Mouse (Mus musculus) thymus, adult 2 months (tissue): ENCODE measurements around the gene Stambp. TPM values are rescaled to one million over a fixed set of nuclear protein-coding genes. Genes with fewer than 3 reads are reported as not detected.

ENCODE experiments used
- DNase-seq: peaks from one replicate; pipeline ENCODE4 v3.0.0; 2021
- H3K27ac ChIP-seq: fragments of 200-500 bp; 2 replicates; pipeline ENCODE4 v1.5.1; 2012; ENCODE audit warnings: low read length, control low read depth; ENCODE audit not compliant: control insufficient read depth, insufficient read depth
- H3K27me3 ChIP-seq: fragments of 200-500 bp; 2 replicates; pipeline ENCODE4 v1.6.1; 2012; ENCODE audit warnings: mild to moderate bottlenecking, low read length, moderate library complexity, mixed read lengths; ENCODE audit not compliant: control insufficient read depth, insufficient read depth
- H3K36me3 ChIP-seq: fragments of 200-500 bp; 2 replicates; pipeline ENCODE4 v1.6.1; 2012; ENCODE audit warnings: mild to moderate bottlenecking, low read length, moderate library complexity; ENCODE audit not compliant: control insufficient read depth, insufficient read depth
- H3K4me1 ChIP-seq: fragments of 200-500 bp; replicated peaks from 2 replicates; pipeline ENCODE4 v1.6.1; 2012; ENCODE audit warnings: low read length; ENCODE audit not compliant: control insufficient read depth, insufficient read depth
- H3K4me3 ChIP-seq: fragments of 200-500 bp; 2 replicates; pipeline ENCODE4 v1.5.1; 2012; ENCODE audit warnings: mild to moderate bottlenecking, low read length, control low read depth, moderate library complexity; ENCODE audit not compliant: control insufficient read depth, insufficient read depth
- CTCF ChIP-seq: fragments of 200-500 bp; IDR thresholded peaks from 2 replicates; pipeline ENCODE4 v1.5.1; 2012; ENCODE audit warnings: mild to moderate bottlenecking, control low read depth, low read length, moderate library complexity, borderline replicate concordance; ENCODE audit not compliant: control insufficient read depth, poor library complexity, insufficient read depth; ENCODE audit errors: extremely low read depth
- POLR2A ChIP-seq: fragments of 200-500 bp; IDR thresholded peaks from 2 replicates; pipeline ENCODE4 v1.6.1; 2012; ENCODE audit warnings: mild to moderate bottlenecking, low read length, control low read depth, moderate library complexity; ENCODE audit not compliant: control insufficient read depth, poor library complexity, insufficient read depth; ENCODE audit errors: extremely low read depth
- WGBS: fragments of 180-500 bp; shearing (Covaris S2); methylation state at CpG from one replicate; pipeline ENCODE4 v1.1.7; 2018; 5-methylcytosine and 5-hydroxymethylcytosine counted together
- polyA plus RNA-seq: library from polyadenylated mRNA; depleted of rRNA; stranded (reverse); fragments of >200 nt; gene quantifications from 2 replicates; pipeline ENCODE4 v1.2.3, GENCODE M21; 2012; rRNA removed

Stambp gene
- 16.4 and 19.2 TPM in 2 replicates for polyA plus RNA-seq

DNA sequence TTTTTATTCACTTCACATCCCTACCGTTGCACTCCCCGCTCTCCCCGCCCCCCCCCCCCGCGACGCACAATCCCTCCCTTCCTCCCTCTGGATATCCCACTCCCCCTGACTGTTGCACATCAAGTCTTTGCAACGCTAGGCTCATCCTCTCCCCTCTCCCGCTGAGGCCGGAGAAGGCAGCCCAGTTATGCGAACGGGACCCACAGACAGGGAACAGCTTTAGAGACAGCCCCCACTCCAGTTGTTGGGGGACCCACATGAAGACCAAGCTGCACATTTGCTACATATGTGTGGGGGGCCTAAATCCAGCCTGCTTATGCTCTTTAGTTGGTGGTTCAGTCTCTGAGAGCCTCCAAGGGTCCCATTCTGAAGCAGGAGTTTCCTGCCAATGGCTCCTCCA lies at the start of gene Stambp:
Gene Stambp (minus strand): TSS at position 59 of the 400 bp plus-strand sequence.
- no peaks in the 10 kb centered on the region for H3K36me3 ChIP-seq
- DNase-seq = peak; percentile 19
- no peaks in the 10 kb centered on the region for H3K27me3 ChIP-seq
- TF ChIP-seq CTCF = no peak
- no peak for TF ChIP-seq POLR2A
- peaks cover 12% of the 10 kb centered on the region for H3K4me1 ChIP-seq
- peak within 1 kb of the TSS; percentile 93 for H3K4me3 ChIP-seq
- no peak within 1 kb of the TSS for H3K27ac ChIP-seq
- 3% methylated on average over 9 of the region's 11 CpGs for WGBS

- no peak for DNase-seq
- 89% methylated on average over 9 of the region's 9 CpGs for WGBS
- H3K36me3 ChIP-seq = no peaks in the 10 kb centered on the region
- no peaks in the 10 kb centered on the region for H3K4me1 ChIP-seq
- H3K4me3 ChIP-seq = no peak overlapping the region
- no peaks in the 10 kb centered on the region for H3K27me3 ChIP-seq
- TF ChIP-seq CTCF (no peak), POLR2A (no peak)
- no peak overlapping the region for H3K27ac ChIP-seq
Observed at GRCm38 (mm10) chr6:83619955-83620354, 47.4 kb upstream of the Stambp start.

DNA sequence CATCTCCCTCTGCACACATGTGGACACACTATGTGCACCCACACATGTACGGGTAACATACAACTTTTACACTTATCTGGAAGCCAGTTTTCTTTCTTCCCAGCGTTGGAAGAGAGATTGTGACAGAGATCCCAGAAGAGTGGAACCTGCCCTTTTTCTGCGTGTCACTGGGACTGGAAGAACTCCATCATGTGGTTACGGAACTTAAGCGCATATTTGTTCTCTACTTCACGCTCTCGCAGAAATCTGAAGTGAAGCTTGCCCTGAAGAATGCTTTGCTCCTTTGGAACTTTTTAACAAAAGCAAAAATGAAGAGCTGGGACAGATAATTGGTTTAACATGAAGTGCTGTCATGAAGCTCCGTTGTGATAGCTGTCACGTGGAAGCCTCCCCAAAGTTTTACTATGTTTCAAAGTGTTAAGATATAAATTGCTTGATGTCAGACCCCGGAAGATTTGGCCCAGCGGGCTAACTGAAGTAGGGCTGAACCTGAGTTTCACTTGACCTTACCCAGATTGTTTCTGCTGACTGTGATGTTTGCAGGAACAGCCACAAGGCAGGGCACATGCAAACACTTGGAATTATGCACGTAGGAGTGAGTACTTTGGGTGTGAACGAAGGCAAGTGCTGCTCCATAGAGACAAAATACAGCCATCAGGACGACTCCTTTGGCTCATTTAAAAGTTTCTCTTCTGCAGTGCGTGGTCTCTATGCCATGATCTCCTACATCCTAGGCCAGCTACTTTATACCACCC lies 45.2 kb upstream of the Stambp start:
- DNase-seq = no peak
- Histone ChIP-seq H3K27me3 (no peaks in the 10 kb centered on the region), H3K36me3 (no peaks in the 10 kb centered on the region), H3K4me3 (no peak overlapping the region), H3K4me1 (no peaks in the 10 kb centered on the region), H3K27ac (no peak overlapping the region)
- TF ChIP-seq POLR2A = no peak
- TF ChIP-seq CTCF = no peak
- 88% methylated on average over 15 of the region's 15 CpGs for WGBS

DNA sequence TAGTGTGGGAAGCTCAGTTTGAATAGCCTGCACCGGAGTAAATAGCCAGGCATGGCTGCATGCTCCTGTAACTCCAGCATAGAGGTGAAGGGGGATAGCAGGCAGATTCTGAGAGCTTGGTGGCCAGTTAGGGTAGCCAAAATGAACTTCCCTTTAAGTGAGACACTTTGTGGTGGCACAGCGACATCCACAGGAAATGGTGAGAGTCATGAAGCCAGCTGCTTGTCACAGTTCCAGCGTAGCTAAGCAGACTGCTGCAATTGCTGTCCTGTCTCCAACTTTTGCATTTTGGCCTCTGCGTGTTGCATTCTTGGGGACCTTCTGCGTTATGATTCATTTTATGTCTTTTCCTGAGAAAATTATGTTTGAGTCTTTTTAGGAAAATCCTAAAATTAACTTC lies 44.0 kb upstream of the Stambp start:
- Histone ChIP-seq H3K36me3 (no peaks in the 10 kb centered on the region), H3K27me3 (no peaks in the 10 kb centered on the region), H3K4me1 (no peaks in the 10 kb centered on the region), H3K27ac (no peak overlapping the region), H3K4me3 (no peak overlapping the region)
- DNase-seq = peak; percentile 21
- TF ChIP-seq CTCF = no peak
- TF ChIP-seq POLR2A = no peak
- 39% methylated on average over 5 of the region's 5 CpGs for WGBS

DNA sequence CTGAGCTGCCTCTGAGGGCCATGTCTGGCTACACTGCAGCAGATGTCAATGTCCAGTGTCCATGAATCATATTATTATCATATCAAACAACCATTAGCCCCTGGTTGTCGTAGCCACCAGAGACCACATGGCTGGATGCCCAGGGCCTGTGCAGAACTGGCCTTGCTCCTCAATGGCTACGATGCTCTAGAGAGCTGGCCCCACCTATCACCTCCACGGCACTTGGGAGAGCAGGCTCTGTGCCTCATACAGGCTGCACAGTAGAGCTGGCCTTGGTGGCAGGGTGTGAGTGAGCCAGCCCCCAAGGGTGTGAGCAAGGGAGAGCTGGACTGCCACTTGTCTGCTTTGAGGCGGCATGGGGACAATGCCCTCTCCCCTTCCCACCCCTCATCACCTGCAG lies 41.9 kb upstream of the Stambp start:
- H3K27me3 ChIP-seq = no peaks in the 10 kb centered on the region
- TF ChIP-seq POLR2A (no peak), CTCF (no peak)
- H3K27ac ChIP-seq = no peak overlapping the region
- WGBS = 98% methylated on average over 4 of the region's 4 CpGs
- no peaks in the 10 kb centered on the region for H3K36me3 ChIP-seq
- H3K4me1 ChIP-seq = no peaks in the 10 kb centered on the region
- no peak overlapping the region for H3K4me3 ChIP-seq
- DNase-seq = no peak

DNA sequence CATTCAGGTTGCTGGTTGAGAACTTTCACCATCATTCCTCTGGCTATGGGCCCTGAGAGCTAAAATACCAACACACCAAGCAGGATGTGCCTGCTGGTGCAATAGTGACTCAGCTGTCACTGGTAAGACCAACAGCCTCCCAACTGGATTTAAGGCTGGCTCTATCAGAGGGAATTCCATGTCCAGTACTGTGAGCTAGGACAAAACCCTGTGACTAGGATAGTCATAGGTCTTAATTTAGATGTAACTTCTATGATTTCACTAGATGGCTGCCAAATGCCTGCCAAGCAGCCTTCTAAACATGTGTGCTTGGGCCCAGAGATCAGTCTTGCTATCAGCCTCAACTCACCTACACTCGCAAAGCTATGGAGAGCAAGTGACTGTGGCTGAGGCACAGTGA lies 40.4 kb upstream of the Stambp start:
- no peaks in the 10 kb centered on the region for H3K36me3 ChIP-seq
- H3K27me3 ChIP-seq = no peaks in the 10 kb centered on the region
- no peak for DNase-seq
- 100% methylated on average over 1 of the region's 1 CpGs for WGBS
- no peaks in the 10 kb centered on the region for H3K4me1 ChIP-seq
- no peak overlapping the region for H3K4me3 ChIP-seq
- TF ChIP-seq POLR2A (no peak), CTCF (no peak)
- no peak overlapping the region for H3K27ac ChIP-seq

DNA sequence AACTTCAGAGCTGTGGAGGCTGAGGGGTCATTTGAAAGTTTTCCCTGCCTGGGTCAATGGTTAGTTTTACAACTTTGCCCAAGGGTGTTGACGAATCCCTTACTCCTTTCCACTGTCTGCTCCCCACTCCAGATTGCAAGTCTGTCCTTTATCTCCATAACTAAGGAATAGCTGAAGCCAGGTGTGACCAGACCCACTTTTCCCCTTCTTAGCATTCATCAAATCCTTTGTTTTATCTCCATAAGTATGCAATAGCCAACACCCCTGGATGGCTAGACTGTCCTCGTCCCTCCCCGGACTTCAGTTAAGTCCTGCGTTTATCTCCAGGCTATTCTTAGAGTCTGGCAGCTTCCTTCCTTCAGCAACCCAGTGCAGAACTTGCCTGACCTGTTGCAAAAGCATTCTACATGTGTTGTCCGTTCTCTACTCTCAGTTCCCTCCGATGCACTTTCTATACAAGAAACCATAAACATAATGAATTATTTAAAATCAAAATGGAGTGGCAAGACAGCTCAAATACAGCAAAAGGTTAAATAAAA lies 27.2 kb upstream of the Stambp start:
- no peaks in the 10 kb centered on the region for H3K36me3 ChIP-seq
- no peak overlapping the region for H3K4me3 ChIP-seq
- DNase-seq = no peak
- no peaks in the 10 kb centered on the region for H3K27me3 ChIP-seq
- peaks cover 5% of the 10 kb centered on the region; the same call in 1 of the 2 replicates for H3K4me1 ChIP-seq
- no peak for TF ChIP-seq POLR2A
- no peak for TF ChIP-seq CTCF
- no peak overlapping the region for H3K27ac ChIP-seq
- WGBS = 37% methylated on average over 6 of the region's 6 CpGs
